Mouse (Mus musculus) embryonic facial prominence, embryonic 14.5 days (tissue): ENCODE results near the gene Agap1. TPM values are rescaled to one million over a fixed set of nuclear protein-coding genes. Genes with fewer than 3 reads are reported as not detected.

Experiments used
- ATAC-seq: fragments of 200-750 bp; cut with Nextera tagmentation; 2 replicates; pipeline ENCODE4 v1.8.0; 2017; ENCODE audit warnings: low read depth, moderate number of reproducible peaks, moderate TSS enrichment
- DNase-seq: peaks from one replicate; pipeline ENCODE4 v3.0.0-alpha.2; 2015; ENCODE audit warnings: low spot score
- H3K27ac ChIP-seq: fragments of 300-500 bp; sonication (generic); replicated peaks from 2 replicates; pipeline ENCODE4 v1.5.1; 2014; ENCODE audit warnings: low read depth, mild to moderate bottlenecking, low read length, moderate library complexity
- H3K27me3 ChIP-seq: fragments of 300-500 bp; sonication (generic); replicated peaks from 2 replicates; pipeline ENCODE4 v1.6.1; 2014; ENCODE audit warnings: low read length; ENCODE audit not compliant: control insufficient read depth, insufficient read depth
- H3K36me3 ChIP-seq: fragments of 300-500 bp; sonication (generic); 2 replicates; pipeline ENCODE4 v1.6.1; 2014; ENCODE audit warnings: low read length, mixed read lengths; ENCODE audit not compliant: control insufficient read depth, insufficient read depth
- H3K4me1 ChIP-seq: fragments of 300-500 bp; sonication (generic); 2 replicates; pipeline ENCODE4 v1.6.1; 2014; ENCODE audit warnings: antibody characterized with exemption, low read length; ENCODE audit not compliant: control insufficient read depth, insufficient read depth
- H3K4me2 ChIP-seq: fragments of 300-500 bp; sonication (generic); 2 replicates; pipeline ENCODE4 v1.6.1; 2014; ENCODE audit warnings: low read depth, mild to moderate bottlenecking, low read length, moderate library complexity, mixed read lengths
- H3K4me3 ChIP-seq: fragments of 300-500 bp; sonication (generic); 2 replicates; pipeline ENCODE4 v1.5.1; 2014; ENCODE audit warnings: low read depth, mild to moderate bottlenecking, low read length
- H3K9ac ChIP-seq: fragments of 300-500 bp; sonication (generic); 2 replicates; pipeline ENCODE4 v1.6.1; 2014; ENCODE audit warnings: low read depth, mild to moderate bottlenecking, low read length, moderate library complexity, mixed read lengths
- H3K9me3 ChIP-seq: fragments of 300-500 bp; sonication (generic); 2 replicates; pipeline ENCODE4 v1.6.1; 2016; ENCODE audit warnings: low read length; ENCODE audit not compliant: control insufficient read depth
- WGBS: fragments of 180-500 bp; shearing (Covaris S2); extraction: QIAGEN DNeasy Blood & Tissue Kit; methylation state at CpG from one replicate; pipeline ENCODE4 v1.1.7; 2014; 5-methylcytosine and 5-hydroxymethylcytosine counted together
- polyA plus RNA-seq: library from polyadenylated mRNA; unstranded; fragments of >200 nt; fragmentation: Nextera tagmentation; extraction: Ambion mirVana; gene quantifications from 2 replicates; pipeline ENCODE4 v1.2.1, GENCODE M21; 2014

Agap1 gene
- polyA plus RNA-seq, 1 experiment from 2014 or later = 19.9 TPM

- no peak for ATAC-seq
- no peaks in the 10 kb centered on the region for H3K9me3 ChIP-seq
Observed at GRCm38 (mm10) chr1:89680673-89681072, 226.1 kb downstream of the Agap1 start.

DNA sequence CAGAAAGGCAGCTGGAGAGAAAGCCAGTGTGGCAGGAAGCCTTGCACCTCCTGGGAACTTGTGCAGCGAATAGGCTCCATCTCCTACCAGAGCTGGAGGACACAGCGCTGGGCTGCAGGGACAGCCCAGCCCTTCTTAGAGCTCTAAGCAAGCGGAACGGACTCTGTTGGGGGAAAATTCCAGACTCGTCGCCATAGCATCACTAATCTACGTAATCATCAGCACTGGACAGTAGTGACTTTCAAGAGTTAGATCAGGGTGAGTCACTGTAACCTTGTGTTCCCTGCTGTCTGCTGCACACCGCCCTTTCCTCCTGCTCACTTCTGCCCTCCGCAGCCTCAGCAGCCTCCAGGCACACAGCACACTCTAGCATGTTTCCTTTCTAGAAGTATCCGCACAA, 234.3 kb downstream of the Agap1 start:
- peaks cover 19% of the 10 kb centered on the region for H3K36me3 ChIP-seq
- H3K4me1 ChIP-seq = 0 out of 2 replicates have a peak, but pooled peaks cover 3% of the 10 kb centered on the region
- no peaks in the 10 kb centered on the region for H3K9me3 ChIP-seq
- ATAC-seq (no peak; the same call in 1 of the 2 replicates), DNase-seq (no peak)
- H3K27me3 ChIP-seq = no peaks in the 10 kb centered on the region
- no peak overlapping the region for H3K4me2 ChIP-seq
- WGBS = 70% methylated on average over 10 of the region's 10 CpGs
- H3K4me3 ChIP-seq = no peak overlapping the region
- H3K9ac ChIP-seq = no peak overlapping the region
- no peak overlapping the region for H3K27ac ChIP-seq

More at GRCm38 (mm10) chr1:89680673-89681072, 226.1 kb downstream of the Agap1 start:
- Histone ChIP-seq H3K27me3 (no peaks in the 10 kb centered on the region), H3K4me3 (no peak overlapping the region), H3K36me3 (peaks cover 9% of the 10 kb centered on the region), H3K9ac (no peak overlapping the region), H3K27ac (no peak overlapping the region), H3K4me1 (no peaks in the 10 kb centered on the region), H3K4me2 (no peak overlapping the region)
- no peak for DNase-seq
- 73% methylated on average over 7 of the region's 7 CpGs for whole genome bisulfite sequencing

DNA sequence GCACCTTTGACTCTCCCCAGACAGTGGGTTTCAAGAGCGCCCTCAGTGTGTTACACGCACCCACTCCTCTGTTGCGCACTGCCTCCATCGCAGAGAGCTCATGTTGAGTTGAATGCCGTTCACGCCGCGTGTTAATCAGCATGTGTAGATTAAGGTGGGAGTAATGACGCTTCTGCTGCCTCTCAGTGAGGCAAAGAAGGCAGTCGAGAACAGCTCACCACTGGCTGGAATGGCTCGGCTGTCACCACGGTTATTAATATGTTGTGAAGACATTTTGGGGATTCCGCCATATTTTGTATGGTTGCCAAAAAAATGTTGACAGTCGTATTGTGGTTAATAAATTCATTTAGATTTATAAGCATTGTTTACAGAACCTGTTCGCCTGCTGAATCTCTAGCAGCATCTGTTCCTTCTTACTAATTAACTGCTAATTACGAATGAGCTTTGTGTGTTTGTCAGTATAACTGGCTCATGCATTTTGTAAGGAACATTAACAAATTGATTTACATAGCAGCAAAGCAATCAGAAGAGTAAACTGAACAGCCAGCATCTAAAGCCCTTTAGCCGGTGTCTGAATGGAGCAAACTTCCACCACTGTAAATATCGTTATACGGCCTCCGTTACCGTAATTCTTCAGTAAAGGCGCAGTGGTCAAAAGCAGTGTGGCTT, 235.1 kb downstream of the Agap1 start:
- Histone ChIP-seq H3K4me2 (no peak overlapping the region), H3K4me1 (0 out of 2 replicates have a peak, but pooled peaks cover 3% of the 10 kb centered on the region), H3K27me3 (no peaks in the 10 kb centered on the region), H3K27ac (no peak overlapping the region), H3K9ac (no peak overlapping the region), H3K9me3 (no peaks in the 10 kb centered on the region), H3K36me3 (peaks cover 18% of the 10 kb centered on the region), H3K4me3 (no peak overlapping the region)
- whole genome bisulfite sequencing = 86% methylated on average over 22 of the region's 22 CpGs
- DNase-seq = no peak
- ATAC-seq = no peak

GRCm38 (mm10) chr1:89691096-89691495, 236.5 kb downstream of the Agap1 start:
- Histone ChIP-seq H3K27me3 (no peaks in the 10 kb centered on the region), H3K27ac (no peak overlapping the region), H3K9ac (no peak overlapping the region), H3K4me3 (no peak overlapping the region), H3K9me3 (no peaks in the 10 kb centered on the region), H3K36me3 (peaks cover 9% of the 10 kb centered on the region; the same call in 1 of the 2 replicates), H3K4me1 (0 out of 2 replicates have a peak, but pooled peaks cover 3% of the 10 kb centered on the region), H3K4me2 (no peak overlapping the region)
- WGBS = 64% methylated on average over 1 of the region's 1 CpGs
- ATAC-seq (no peak), DNase-seq (no peak)

- WGBS = 89% methylated on average over 12 of the region's 12 CpGs
- Histone ChIP-seq H3K9ac (no peak overlapping the region), H3K9me3 (no peaks in the 10 kb centered on the region), H3K4me3 (no peak overlapping the region), H3K27me3 (no peaks in the 10 kb centered on the region), H3K27ac (no peak overlapping the region), H3K4me2 (no peak overlapping the region), H3K36me3 (peaks cover 10% of the 10 kb centered on the region; the same call in 1 of the 2 replicates), H3K4me1 (0 out of 2 replicates have a peak, but pooled peaks cover 3% of the 10 kb centered on the region)
- no peak for DNase-seq
- ATAC-seq = no peak
Observed at GRCm38 (mm10) chr1:89692420-89692819, 237.8 kb downstream of the Agap1 start.

DNA sequence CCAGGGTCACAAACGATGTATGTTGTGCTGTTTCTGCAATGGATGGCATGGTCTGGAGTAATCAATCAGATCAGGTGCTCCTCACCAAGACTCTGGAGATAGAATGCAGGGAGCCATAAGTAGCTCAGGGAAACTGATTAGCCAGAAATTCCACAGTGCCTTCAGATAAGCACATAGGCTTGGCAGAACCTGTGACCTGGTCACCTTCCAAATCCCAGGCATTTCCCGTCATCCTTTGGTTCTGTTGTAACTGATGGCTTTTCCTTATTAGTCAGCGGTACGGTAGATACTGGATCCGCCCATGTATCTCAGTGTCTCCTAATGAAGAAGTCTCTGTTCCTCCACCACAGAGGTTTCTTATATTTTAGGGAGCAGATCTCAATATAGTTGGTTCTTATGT, 240.3 kb downstream of the Agap1 start:
- ATAC-seq (no peak), DNase-seq (no peak)
- Histone ChIP-seq H3K27me3 (no peaks in the 10 kb centered on the region), H3K4me3 (no peak overlapping the region), H3K9ac (no peak overlapping the region), H3K4me1 (0 out of 2 replicates have a peak, but pooled peaks cover 3% of the 10 kb centered on the region), H3K27ac (no peak overlapping the region), H3K36me3 (peaks cover 5% of the 10 kb centered on the region; the same call in 1 of the 2 replicates), H3K9me3 (no peaks in the 10 kb centered on the region), H3K4me2 (no peak overlapping the region)
- 94% methylated on average over 5 of the region's 5 CpGs for WGBS

DNA sequence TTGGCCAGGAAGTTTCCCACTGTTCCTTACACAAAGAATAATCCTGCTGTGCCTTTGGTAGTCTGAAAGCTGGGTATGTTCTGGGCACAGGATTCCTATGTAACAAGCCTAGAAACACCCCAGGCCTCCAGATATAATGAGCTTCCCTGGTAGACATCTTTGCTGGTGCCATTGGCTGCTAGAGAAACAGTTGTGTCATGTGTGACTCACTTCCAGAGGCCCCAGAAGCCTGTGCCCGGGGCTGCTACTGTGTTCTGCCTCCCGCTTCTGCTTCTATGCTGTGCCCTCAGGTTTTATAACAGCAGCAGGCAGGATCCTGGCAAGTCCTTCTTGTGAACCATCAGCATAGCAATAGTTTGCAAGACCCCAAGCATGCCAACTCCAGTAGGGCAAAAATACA, 242.6 kb downstream of the Agap1 start:
- Histone ChIP-seq H3K4me1 (no peaks in the 10 kb centered on the region), H3K4me2 (no peak overlapping the region), H3K4me3 (no peak overlapping the region), H3K27me3 (no peaks in the 10 kb centered on the region), H3K9me3 (no peaks in the 10 kb centered on the region), H3K36me3 (peaks cover 5% of the 10 kb centered on the region; the same call in 1 of the 2 replicates), H3K27ac (no peak overlapping the region), H3K9ac (no peak overlapping the region)
- ATAC-seq (no peak), DNase-seq (no peak)
- WGBS = 87% methylated on average over 2 of the region's 2 CpGs

GRCm38 (mm10) chr1:89700166-89700565, 245.6 kb downstream of the Agap1 start:
- Histone ChIP-seq H3K4me1 (no peaks in the 10 kb centered on the region), H3K27ac (no peak overlapping the region), H3K9me3 (no peaks in the 10 kb centered on the region), H3K4me3 (no peak overlapping the region), H3K9ac (no peak overlapping the region), H3K36me3 (peaks cover 5% of the 10 kb centered on the region; the same call in 1 of the 2 replicates), H3K4me2 (no peak overlapping the region), H3K27me3 (no peaks in the 10 kb centered on the region)
- DNase-seq (no peak), ATAC-seq (no peak)
- WGBS = 89% methylated on average over 9 of the region's 9 CpGs
